Mouse (Mus musculus) heart, embryonic 14.5 days (tissue): ENCODE measurements at regions not wholly inside any gene's neighbourhood (a gene's known extent, or its start where the extent isn't known, plus 50 kb on each side); places are given as distances from the start of the nearest gene placed in this dataset. TPM values are rescaled to one million over a fixed set of nuclear protein-coding genes. Genes with fewer than 3 reads are reported as not detected.

Experiments
- microRNA-seq: library from miRNA; unstranded; fragments of <30 nt; microRNA quantifications from one replicate; pipeline ENCODE4, GENCODE M21; 2016

Small RNA genes in the stretch of these regions (microRNA-seq; reads per million reads assigned to microRNA genes)
- not detected for gene Gm44495
